ENCODE assay signal across 10 mouse cellular contexts in the genomic region with DNA sequence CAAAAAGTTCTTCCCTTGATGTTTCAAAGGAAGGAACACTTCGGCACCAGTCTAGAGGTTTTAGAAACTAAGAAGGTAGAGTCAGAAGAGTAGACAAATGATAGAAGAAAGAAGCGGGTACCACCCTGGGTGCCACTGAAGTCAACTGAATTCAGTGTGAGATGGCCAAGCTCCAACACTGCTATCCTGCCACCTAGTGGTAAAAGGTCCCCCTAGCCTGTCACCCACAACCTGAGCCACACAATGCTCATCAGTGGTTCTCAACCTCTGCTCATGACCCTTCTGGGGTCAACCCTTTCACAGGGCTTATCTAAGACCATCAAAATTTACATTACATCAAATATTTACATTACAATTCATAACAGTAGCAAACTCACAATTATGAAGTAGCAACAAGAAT.
DNase-seq lines count a peak whose midpoint lies in the region; ATAC-seq lines count a peak whose summit lies in the region.
"Had no signal": no experiment of that assay in that cellular context is flagged by ENCODE, and none has a peak within 500 bp of the region (broad histone marks: within the 10 kb centered on the region; RNA-seq: fewer than 3 reads in every experiment).

No protein-coding gene starts in this region.

- H3K9ac ChIP-seq in hindbrain, embryonic 11.5 days (ENCODE audit: low read depth, low read length) = no peak overlapping the region
- no peak overlapping the region for H3K9ac ChIP-seq in hindbrain, embryonic 13.5 days
- no peak overlapping the region for H3K9ac ChIP-seq in neural tube, embryonic 14.5 days (replicated peaks; ENCODE audit: low read depth, low read length)
- no peak overlapping the region for H3K9ac ChIP-seq in neural tube, embryonic 15.5 days (replicated peaks)
- H3K9ac ChIP-seq: heart, embryonic 13.5 days; limb, embryonic 12.5 days had no signal

- H3K4me1 ChIP-seq in hindbrain, embryonic 11.5 days (replicated peaks; ENCODE audit: control insufficient read depth, insufficient read depth, low read length) = no peaks in the 10 kb centered on the region
- H3K4me1 ChIP-seq in hindbrain, embryonic 13.5 days (replicated peaks) = no peaks in the 10 kb centered on the region
- no peaks in the 10 kb centered on the region for H3K4me1 ChIP-seq in neural tube, embryonic 14.5 days (ENCODE audit: control insufficient read depth, insufficient read depth, low read length)
- H3K4me1 ChIP-seq in neural tube, embryonic 15.5 days = no peaks in the 10 kb centered on the region
- H3K4me1 ChIP-seq: heart, embryonic 13.5 days; limb, embryonic 12.5 days had no signal

- peak; percentile 32 for DNase-seq in hindbrain, embryonic 11.5 days (ENCODE audit: low spot score)
- DNase-seq in brain, adult 2 months (ENCODE audit: low read depth, low spot score) = peak; percentile 18
- no peak for DNase-seq in left cerebral cortex, postnatal 4 days
- DNase-seq in urinary bladder, postnatal 4 days (ENCODE audit: low spot score in 2 of 2) = no peak

- no peak overlapping the region for H3K4me2 ChIP-seq in hindbrain, embryonic 11.5 days (replicated peaks; ENCODE audit: low read depth, low read length)
- no peak overlapping the region for H3K4me2 ChIP-seq in hindbrain, embryonic 13.5 days
- no peak overlapping the region for H3K4me2 ChIP-seq in neural tube, embryonic 14.5 days (ENCODE audit: low read depth, low read length)
- H3K4me2 ChIP-seq in neural tube, embryonic 15.5 days = no peak overlapping the region
- H3K4me2 ChIP-seq: heart, embryonic 13.5 days; limb, embryonic 12.5 days had no signal

- WGBS in hindbrain, embryonic 11.5 days = 87% methylated on average over 2 of the region's 2 CpGs
- WGBS in hindbrain, embryonic 13.5 days = 70% methylated on average over 2 of the region's 2 CpGs
- 82% methylated on average over 2 of the region's 2 CpGs for WGBS in neural tube, embryonic 14.5 days
- WGBS in neural tube, embryonic 15.5 days = 70% methylated on average over 2 of the region's 2 CpGs

- peak; percentile 47 for ATAC-seq in hindbrain, embryonic 11.5 days (ENCODE audit: low FRiP score)
- no peak for ATAC-seq in hindbrain, embryonic 13.5 days (ENCODE audit: low FRiP score)
- 0 out of 2 replicates have a peak, but pooled peaks have one; percentile 21 for ATAC-seq in neural tube, embryonic 14.5 days (ENCODE audit: low read depth)
- ATAC-seq in neural tube, embryonic 15.5 days (ENCODE audit: low FRiP score) = no peak
- peak; percentile 75 for ATAC-seq in megakaryocyte-erythroid progenitor cell, adult 5-6 weeks (replicated peaks; ENCODE audit: low FRiP score, low TSS enrichment, poor library complexity, severe bottlenecking)

- no peaks in the 10 kb centered on the region for H3K27me3 ChIP-seq in hindbrain, embryonic 11.5 days (ENCODE audit: control insufficient read depth, insufficient read depth, low read length)
- H3K27me3 ChIP-seq in hindbrain, embryonic 13.5 days = no peaks in the 10 kb centered on the region
- no peaks in the 10 kb centered on the region for H3K27me3 ChIP-seq in neural tube, embryonic 14.5 days (ENCODE audit: control insufficient read depth, insufficient read depth, low read length)
- no peaks in the 10 kb centered on the region for H3K27me3 ChIP-seq in neural tube, embryonic 15.5 days (replicated peaks)
- H3K27me3 ChIP-seq: heart, embryonic 13.5 days; limb, embryonic 12.5 days had no signal

- H3K36me3 ChIP-seq in hindbrain, embryonic 11.5 days (ENCODE audit: control insufficient read depth, insufficient read depth, low read length) = no peaks in the 10 kb centered on the region
- H3K36me3 ChIP-seq in hindbrain, embryonic 13.5 days = no peaks in the 10 kb centered on the region
- no peaks in the 10 kb centered on the region for H3K36me3 ChIP-seq in neural tube, embryonic 14.5 days (ENCODE audit: control insufficient read depth, insufficient read depth, low read length)
- H3K36me3 ChIP-seq in neural tube, embryonic 15.5 days = no peaks in the 10 kb centered on the region
- H3K36me3 ChIP-seq: heart, embryonic 13.5 days; limb, embryonic 12.5 days had no signal

- H3K9me3 ChIP-seq in hindbrain, embryonic 11.5 days (ENCODE audit: control insufficient read depth, low read length) = no peaks in the 10 kb centered on the region
- H3K9me3 ChIP-seq in hindbrain, embryonic 13.5 days = no peaks in the 10 kb centered on the region
- H3K9me3 ChIP-seq in neural tube, embryonic 14.5 days (ENCODE audit: control insufficient read depth, low read length) = no peaks in the 10 kb centered on the region
- no peaks in the 10 kb centered on the region for H3K9me3 ChIP-seq in neural tube, embryonic 15.5 days (replicated peaks)
- H3K9me3 ChIP-seq: heart, embryonic 13.5 days; limb, embryonic 12.5 days had no signal

- H3K4me3 ChIP-seq in hindbrain, embryonic 11.5 days (ENCODE audit: low read depth, low read length) = no peak overlapping the region
- H3K4me3 ChIP-seq in hindbrain, embryonic 13.5 days = no peak overlapping the region
- no peak overlapping the region for H3K4me3 ChIP-seq in neural tube, embryonic 14.5 days (ENCODE audit: low read depth, low read length)
- no peak overlapping the region for H3K4me3 ChIP-seq in neural tube, embryonic 15.5 days (replicated peaks)
- H3K4me3 ChIP-seq: heart, embryonic 13.5 days; limb, embryonic 12.5 days had no signal

- intact Hi-C loops in left cerebral cortex, postnatal 4 days (cut with DNase I) = no loop called here

- no peak overlapping the region for H3K27ac ChIP-seq in hindbrain, embryonic 11.5 days (ENCODE audit: low read depth, low read length)
- H3K27ac ChIP-seq in hindbrain, embryonic 13.5 days = no peak overlapping the region
- no peak overlapping the region for H3K27ac ChIP-seq in neural tube, embryonic 14.5 days (ENCODE audit: low read depth, low read length)
- H3K27ac ChIP-seq in neural tube, embryonic 15.5 days (replicated peaks) = no peak overlapping the region
- H3K27ac ChIP-seq: heart, embryonic 13.5 days; limb, embryonic 12.5 days had no signal

Comparison
In these comparisons a context has a peak if more than half of its experiments do, and no peak if none do; other contexts are left out.
1. ATAC-seq: peak in hindbrain, embryonic 11.5 days (single experiment), neural tube, embryonic 14.5 days (single experiment) and megakaryocyte-erythroid progenitor cell, adult 5-6 weeks (single experiment); none in hindbrain, embryonic 13.5 days (single experiment) and neural tube, embryonic 15.5 days (single experiment).
2. DNase-seq: peak in hindbrain, embryonic 11.5 days (single experiment) and brain, adult 2 months (single experiment); none in left cerebral cortex, postnatal 4 days (single experiment) and urinary bladder, postnatal 4 days (0 of 2).